Mouse (Mus musculus): ENCODE results near the gene Thy1. TPM values are rescaled to one million over a fixed set of nuclear protein-coding genes. Genes with fewer than 3 reads are reported as not detected.

The Thy1 gene
- polyA plus RNA-seq, 1 experiment: 0.58 TPM

- Histone ChIP-seq H3K27ac (ENCODE audit: insufficient read depth, low read depth, low read length) (no peak overlapping the region), H3K4me1 (ENCODE audit: control insufficient read depth, insufficient read depth, low read length) (peaks cover 28% of the 10 kb centered on the region), H3K4me3 (ENCODE audit: insufficient read depth, low read length) (no peak overlapping the region)
- TF ChIP-seq POLR2A (IDR thresholded peaks at IDR 0.05; ENCODE audit: borderline replicate concordance, low read depth, low read length): no peak
- TF ChIP-seq CTCF (IDR thresholded peaks at IDR 0.05; ENCODE audit: low read depth, low read length): no peak
Measured at GRCm38 (mm10) chr9:44079997-44080780, 37.0 kb downstream of the Thy1 start.

DNA sequence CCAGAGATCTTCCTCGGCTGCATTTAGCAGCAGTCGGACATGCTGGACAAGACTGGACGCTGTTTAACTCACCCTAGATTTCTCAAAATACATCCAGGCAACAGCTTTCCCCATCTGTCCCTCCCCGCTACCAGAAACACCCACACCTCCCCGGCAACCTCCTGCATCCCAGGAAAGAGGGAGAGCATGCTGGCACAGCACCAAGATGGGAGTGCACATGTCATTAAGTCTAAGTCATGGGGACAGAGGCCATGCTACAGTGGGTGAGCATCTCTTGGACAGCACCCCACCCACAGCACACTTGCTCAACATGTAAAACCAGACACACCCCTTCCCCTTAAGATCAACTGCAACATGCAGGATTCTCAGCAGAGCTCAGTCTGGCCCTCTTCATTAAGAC lies 37.8 kb downstream of the Thy1 start:
- H3K27ac ChIP-seq (ENCODE audit: insufficient read depth, low read depth, low read length): no peak overlapping the region
- TF ChIP-seq POLR2A (IDR thresholded peaks at IDR 0.05; ENCODE audit: borderline replicate concordance, low read depth, low read length) (no peak), CTCF (IDR thresholded peaks at IDR 0.05; ENCODE audit: low read depth, low read length) (no peak)
- no peak overlapping the region for H3K4me3 ChIP-seq (ENCODE audit: insufficient read depth, low read length)
- peaks cover 31% of the 10 kb centered on the region for H3K4me1 ChIP-seq (ENCODE audit: control insufficient read depth, insufficient read depth, low read length)

DNA sequence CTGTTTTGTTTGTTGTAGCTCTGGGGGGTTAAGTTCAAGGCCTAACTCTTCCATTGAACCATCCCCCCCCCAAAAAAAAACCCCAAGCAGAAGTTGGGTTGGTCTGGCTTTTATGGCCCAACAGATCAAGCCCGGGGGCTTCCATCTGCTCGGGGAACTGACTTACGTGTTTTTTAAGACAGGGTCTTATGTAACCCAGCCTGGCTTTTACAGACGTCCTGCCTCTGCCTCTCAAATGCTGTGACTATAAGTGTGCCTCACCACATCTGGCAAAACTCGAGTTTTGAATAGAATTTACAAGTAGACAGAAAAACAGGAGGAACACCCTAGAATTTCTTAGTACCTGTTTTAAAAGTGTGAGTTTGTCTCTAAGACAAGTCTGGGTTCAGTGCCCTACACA lies 38.4 kb downstream of the Thy1 start:
- TF ChIP-seq POLR2A (IDR thresholded peaks at IDR 0.05; ENCODE audit: borderline replicate concordance, low read depth, low read length) (no peak), CTCF (IDR thresholded peaks at IDR 0.05; ENCODE audit: low read depth, low read length) (no peak)
- Histone ChIP-seq H3K4me1 (ENCODE audit: control insufficient read depth, insufficient read depth, low read length) (peaks cover 31% of the 10 kb centered on the region), H3K4me3 (ENCODE audit: insufficient read depth, low read length) (no peak overlapping the region), H3K27ac (ENCODE audit: insufficient read depth, low read depth, low read length) (no peak overlapping the region)

DNA sequence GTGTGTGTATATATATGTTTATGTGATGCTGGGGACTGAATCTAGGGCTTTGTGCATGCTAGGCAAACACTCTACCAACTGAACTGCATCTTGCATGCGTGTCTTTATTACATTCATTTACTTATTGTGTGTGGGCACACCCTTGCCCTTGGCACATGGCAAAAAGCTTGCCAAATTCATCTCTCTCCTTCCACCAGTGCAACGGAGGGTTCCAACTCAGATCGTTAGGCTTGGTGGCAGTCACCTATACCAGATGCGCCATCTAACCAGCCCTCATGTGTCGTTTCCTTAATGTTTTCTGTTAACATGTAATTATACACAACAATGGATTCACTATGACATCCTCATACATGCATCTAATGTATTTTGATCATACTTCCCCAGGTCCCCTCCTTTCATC lies 39.1 kb downstream of the Thy1 start:
- no peak overlapping the region for H3K27ac ChIP-seq (ENCODE audit: insufficient read depth, low read depth, low read length)
- H3K4me1 ChIP-seq (ENCODE audit: control insufficient read depth, insufficient read depth, low read length): peaks cover 31% of the 10 kb centered on the region
- no peak overlapping the region for H3K4me3 ChIP-seq (ENCODE audit: insufficient read depth, low read length)
- TF ChIP-seq CTCF (IDR thresholded peaks at IDR 0.05; ENCODE audit: low read depth, low read length) (no peak), POLR2A (IDR thresholded peaks at IDR 0.05; ENCODE audit: borderline replicate concordance, low read depth, low read length) (no peak)

DNA sequence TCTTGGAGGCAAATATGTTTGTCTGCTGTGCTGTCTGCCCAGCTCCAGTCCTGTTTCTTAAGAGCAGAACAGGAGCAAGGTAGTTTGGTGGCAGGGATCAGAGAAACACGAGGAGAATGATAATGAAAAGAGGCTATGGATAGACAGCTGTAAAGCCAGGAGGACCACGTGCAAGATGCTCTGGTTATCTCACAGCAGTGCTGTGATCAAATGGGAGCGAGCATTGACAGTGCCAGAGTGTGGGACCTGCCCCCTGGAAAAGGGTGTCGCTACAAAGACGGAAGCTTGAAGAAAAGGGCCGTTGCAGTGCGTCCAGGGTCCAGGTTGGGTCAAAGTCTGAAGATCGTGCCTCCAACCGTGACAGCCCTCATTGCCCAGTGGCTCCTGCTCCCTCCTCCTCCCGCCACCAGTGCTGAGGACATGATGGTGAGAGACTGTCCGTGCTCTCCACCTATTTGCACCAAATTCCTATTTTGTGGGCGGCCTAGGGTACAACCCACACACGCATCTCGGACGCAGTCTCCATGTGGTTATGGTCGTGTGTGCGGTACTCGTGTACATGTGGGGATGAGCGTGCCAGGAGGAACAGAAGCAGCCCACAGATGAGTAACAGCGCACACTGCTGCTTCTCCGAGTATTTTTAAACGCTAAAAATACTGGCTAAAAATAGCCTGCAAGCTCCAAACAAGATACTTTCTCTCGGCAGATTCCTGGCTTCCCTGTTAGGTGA lies 40.4 kb downstream of the Thy1 start:
- Histone ChIP-seq H3K4me1 (ENCODE audit: control insufficient read depth, insufficient read depth, low read length) (peaks cover 41% of the 10 kb centered on the region), H3K4me3 (ENCODE audit: insufficient read depth, low read length) (peak overlapping the region; percentile 61), H3K27ac (ENCODE audit: insufficient read depth, low read depth, low read length) (no peak overlapping the region)
- no peak for TF ChIP-seq POLR2A (IDR thresholded peaks at IDR 0.05; ENCODE audit: borderline replicate concordance, low read depth, low read length)
- no peak for TF ChIP-seq CTCF (IDR thresholded peaks at IDR 0.05; ENCODE audit: low read depth, low read length)

DNA sequence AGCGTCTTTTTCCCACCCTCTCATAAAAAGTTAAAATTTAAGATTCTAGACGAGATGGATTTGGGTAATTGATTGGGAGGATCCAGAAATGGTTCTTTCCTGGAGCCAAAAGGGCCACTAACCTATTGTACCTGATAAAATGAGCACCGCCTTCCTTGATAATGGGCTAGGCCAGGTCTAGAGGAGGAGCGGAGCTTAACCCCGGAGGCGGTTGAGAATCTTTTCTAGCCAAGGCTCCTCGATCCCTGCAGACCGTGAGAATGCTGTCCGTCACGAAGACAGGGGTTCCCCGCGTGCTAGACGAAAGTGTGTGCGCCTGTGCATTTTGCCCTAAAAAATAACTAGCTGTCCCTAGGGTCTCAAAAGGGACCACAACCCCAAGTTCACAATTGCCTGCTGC lies 41.1 kb downstream of the Thy1 start:
- peak overlapping the region; percentile 61 for H3K4me3 ChIP-seq (ENCODE audit: insufficient read depth, low read length)
- peaks cover 36% of the 10 kb centered on the region for H3K4me1 ChIP-seq (ENCODE audit: control insufficient read depth, insufficient read depth, low read length)

GRCm38 (mm10) chr9:44084659-44085229 lies 41.6 kb downstream of the Thy1 start:
- no peak for TF ChIP-seq CTCF (IDR thresholded peaks at IDR 0.05; ENCODE audit: low read depth, low read length)
- TF ChIP-seq POLR2A (IDR thresholded peaks at IDR 0.05; ENCODE audit: borderline replicate concordance, low read depth, low read length): no peak; the same call in 1 of the 2 replicates
- peak overlapping the region; percentile 61 for H3K4me3 ChIP-seq (ENCODE audit: insufficient read depth, low read length)
- H3K4me1 ChIP-seq (ENCODE audit: control insufficient read depth, insufficient read depth, low read length): peaks cover 36% of the 10 kb centered on the region
- no peak overlapping the region for H3K27ac ChIP-seq (ENCODE audit: insufficient read depth, low read depth, low read length)

More for the DNA sequence above, 41.1 kb downstream of the Thy1 start:
- TF ChIP-seq CTCF (IDR thresholded peaks at IDR 0.05; ENCODE audit: low read depth, low read length) (no peak), POLR2A (IDR thresholded peaks at IDR 0.05; ENCODE audit: borderline replicate concordance, low read depth, low read length) (no peak)
- 0 out of 2 replicates have a peak overlapping the region, but pooled peaks have one; percentile 2 for H3K27ac ChIP-seq (ENCODE audit: insufficient read depth, low read depth, low read length)

DNA sequence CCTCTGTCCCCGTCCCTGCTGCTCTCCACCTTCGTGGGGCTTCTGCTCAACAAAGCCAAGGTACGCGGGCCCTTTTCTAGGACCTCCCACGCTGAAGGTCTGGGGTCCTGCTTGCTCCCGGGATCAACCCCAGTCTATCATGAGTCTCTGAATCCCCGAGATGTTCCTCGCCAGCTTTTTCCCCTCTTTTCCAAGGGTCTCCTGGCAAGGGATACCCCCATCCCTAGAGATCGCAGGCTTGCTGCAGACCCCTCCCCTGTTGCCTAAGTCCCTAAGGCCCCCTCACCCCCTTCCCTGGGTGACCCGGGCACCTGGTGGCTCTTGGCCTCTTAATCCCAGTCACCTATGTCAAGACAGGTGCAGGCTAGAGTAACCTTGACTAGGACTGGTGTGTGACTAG lies 42.1 kb downstream of the Thy1 start:
- Histone ChIP-seq H3K27ac (ENCODE audit: insufficient read depth, low read depth, low read length) (no peak overlapping the region), H3K4me3 (ENCODE audit: insufficient read depth, low read length) (peak overlapping the region; percentile 52), H3K4me1 (ENCODE audit: control insufficient read depth, insufficient read depth, low read length) (peaks cover 40% of the 10 kb centered on the region)
- no peak for TF ChIP-seq CTCF (IDR thresholded peaks at IDR 0.05; ENCODE audit: low read depth, low read length)
- TF ChIP-seq POLR2A (IDR thresholded peaks at IDR 0.05; ENCODE audit: borderline replicate concordance, low read depth, low read length): no peak

GRCm38 (mm10) chr9:44085741-44086665 lies 42.8 kb downstream of the Thy1 start:
- no peak overlapping the region for H3K4me3 ChIP-seq (ENCODE audit: insufficient read depth, low read length)
- no peak overlapping the region for H3K27ac ChIP-seq (ENCODE audit: insufficient read depth, low read depth, low read length)
- H3K4me1 ChIP-seq (ENCODE audit: control insufficient read depth, insufficient read depth, low read length): peaks cover 41% of the 10 kb centered on the region
- TF ChIP-seq CTCF (IDR thresholded peaks at IDR 0.05; ENCODE audit: low read depth, low read length): no peak
- no peak for TF ChIP-seq POLR2A (IDR thresholded peaks at IDR 0.05; ENCODE audit: borderline replicate concordance, low read depth, low read length)

Data from bone marrow macrophage, adult 2 months (primary cell).